Mouse (Mus musculus) thymus, adult 2 months (tissue): ENCODE results near the gene Bmp6.

Experiments
- CTCF ChIP-seq: fragments of 200-500 bp; IDR thresholded peaks from 2 replicates; pipeline ENCODE4 v1.5.1; 2012; ENCODE audit warnings: mild to moderate bottlenecking, control low read depth, low read length, moderate library complexity, borderline replicate concordance; ENCODE audit not compliant: control insufficient read depth, poor library complexity, insufficient read depth; ENCODE audit errors: extremely low read depth
- POLR2A ChIP-seq: fragments of 200-500 bp; IDR thresholded peaks from 2 replicates; pipeline ENCODE4 v1.6.1; 2012; ENCODE audit warnings: mild to moderate bottlenecking, low read length, control low read depth, moderate library complexity; ENCODE audit not compliant: control insufficient read depth, poor library complexity, insufficient read depth; ENCODE audit errors: extremely low read depth

GRCm38 (mm10) chr13:38481021-38481420 is 136.1 kb downstream of the Bmp6 start:
- TF ChIP-seq POLR2A (no peak), CTCF (no peak)
